Mouse (Mus musculus): ENCODE results near the gene F2rl1. TPM values are rescaled to one million over a fixed set of nuclear protein-coding genes. Genes with fewer than 3 reads are reported as not detected.

F2rl1 gene
- polyA plus RNA-seq, 1 experiment from 2014 or later, result 0.20 TPM

DNA sequence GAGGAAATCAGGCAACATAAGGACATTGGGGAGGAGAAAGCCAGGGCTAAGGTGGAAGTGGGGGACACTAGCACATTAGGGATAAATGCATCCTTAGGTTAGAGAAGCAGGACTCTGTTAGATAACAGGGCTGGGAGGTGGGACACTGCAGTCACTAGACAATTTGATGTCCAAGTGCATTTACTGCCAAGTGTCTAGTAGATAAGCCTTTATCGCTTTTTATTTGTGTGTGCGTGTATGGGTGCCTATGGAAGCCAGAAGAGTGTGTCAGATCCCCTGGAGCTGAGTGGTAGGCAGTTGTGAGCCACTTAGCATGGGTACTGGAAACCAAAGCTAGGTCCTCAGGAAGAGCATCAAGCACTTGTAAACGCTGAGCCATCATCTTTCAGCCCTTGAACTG, 50.7 kb downstream of the F2rl1 start:
- Histone ChIP-seq H3K27ac (ENCODE audit: low read depth, low read length) (no peak overlapping the region), H3K27me3 (ENCODE audit: control insufficient read depth, insufficient read depth, low read length) (no peaks in the 10 kb centered on the region), H3K4me2 (no peak overlapping the region), H3K4me1 (ENCODE audit: control insufficient read depth, insufficient read depth, low read length) (no peaks in the 10 kb centered on the region), H3K4me3 (ENCODE audit: low read depth, low read length) (no peak overlapping the region), H3K9me3 (replicated peaks; ENCODE audit: control insufficient read depth, low read length) (no peaks in the 10 kb centered on the region), H3K36me3 (ENCODE audit: control insufficient read depth, insufficient read depth, low read length) (no peaks in the 10 kb centered on the region), H3K9ac (ENCODE audit: low read depth, low read length) (no peak overlapping the region)
- WGBS (ENCODE audit: insufficient replicate concordance), result 69% methylated on average over 3 of the region's 3 CpGs
- ATAC-seq (replicated peaks; ENCODE audit: insufficient number of reproducible peaks, low FRiP score, low TSS enrichment), result no peak

GRCm38 (mm10) chr13:95470970-95471369, 54.1 kb downstream of the F2rl1 start:
- H3K4me1 ChIP-seq (ENCODE audit: control insufficient read depth, insufficient read depth, low read length), result no peaks in the 10 kb centered on the region
- no peak overlapping the region for H3K4me2 ChIP-seq
- 81% methylated on average over 2 of the region's 2 CpGs for WGBS (ENCODE audit: insufficient replicate concordance)
- no peak for ATAC-seq (replicated peaks; ENCODE audit: insufficient number of reproducible peaks, low FRiP score, low TSS enrichment)
- H3K27me3 ChIP-seq (ENCODE audit: control insufficient read depth, insufficient read depth, low read length), result no peaks in the 10 kb centered on the region
- H3K36me3 ChIP-seq (ENCODE audit: control insufficient read depth, insufficient read depth, low read length), result no peaks in the 10 kb centered on the region
- no peak overlapping the region for H3K27ac ChIP-seq (ENCODE audit: low read depth, low read length)
- no peak overlapping the region for H3K9ac ChIP-seq (ENCODE audit: low read depth, low read length)
- no peak overlapping the region for H3K4me3 ChIP-seq (ENCODE audit: low read depth, low read length)
- no peaks in the 10 kb centered on the region for H3K9me3 ChIP-seq (replicated peaks; ENCODE audit: control insufficient read depth, low read length)

Other genes starting within 250 kb of the F2rl1 start
- 56.0 and 57.8 TPM in 2 replicates for gene Zbed3, start 201.6 kb downstream of the F2rl1 start, polyA plus RNA-seq (2014; fragmentation: Nextera tagmentation; extraction: Ambion mirVana)
- gene Aggf1, start 149.9 kb downstream of the F2rl1 start, polyA plus RNA-seq (2014; fragmentation: Nextera tagmentation; extraction: Ambion mirVana), result 26.5 and 30.7 TPM in 2 replicates
- gene Crhbp, start 80.3 kb downstream of the F2rl1 start, polyA plus RNA-seq (2014; fragmentation: Nextera tagmentation; extraction: Ambion mirVana), result 0.17 TPM in 1 of 2 replicates, not detected in the other
- not detected in 2 replicates for gene S100z, start 46.5 kb downstream of the F2rl1 start, polyA plus RNA-seq (2014; fragmentation: Nextera tagmentation; extraction: Ambion mirVana)
- 171 and 195 TPM in 2 replicates for gene F2r, start 93.3 kb upstream of the F2rl1 start, polyA plus RNA-seq (2014; fragmentation: Nextera tagmentation; extraction: Ambion mirVana)
- 4.0 and 4.1 TPM in 2 replicates for gene F2rl2, start 171.6 kb upstream of the F2rl1 start, polyA plus RNA-seq (2014; fragmentation: Nextera tagmentation; extraction: Ambion mirVana)

Data from heart, embryonic 11.5 days (tissue).